Mouse (Mus musculus) limb, embryonic 11.5 days (tissue): ENCODE measurements around the gene Slc38a3. TPM values are rescaled to one million over a fixed set of nuclear protein-coding genes. Genes with fewer than 3 reads are reported as not detected.

ENCODE experiments used
- ATAC-seq: fragments of 200-750 bp; cut with Nextera tagmentation; 2 replicates; pipeline ENCODE4 v1.8.0; 2017; ENCODE audit warnings: low read depth; ENCODE audit not compliant: insufficient number of reproducible peaks, low FRiP score, low TSS enrichment
- DNase-seq: peaks from one replicate; pipeline ENCODE4 v3.0.0-alpha.2; 2015; ENCODE audit warnings: low spot score
- H3K27ac ChIP-seq: fragments of 300-500 bp; sonication (generic); replicated peaks from 2 replicates; pipeline ENCODE4 v1.5.1; 2014; ENCODE audit warnings: low read depth, mild to moderate bottlenecking, low read length
- H3K27me3 ChIP-seq: fragments of 300-500 bp; sonication (generic); 2 replicates; pipeline ENCODE4 v1.6.1; 2014; ENCODE audit warnings: mild to moderate bottlenecking, low read length, mixed read lengths; ENCODE audit not compliant: control insufficient read depth, insufficient read depth
- H3K36me3 ChIP-seq: fragments of 300-500 bp; sonication (generic); 2 replicates; pipeline ENCODE4 v1.6.1; 2014; ENCODE audit warnings: mild to moderate bottlenecking, low read length, moderate library complexity, mixed read lengths; ENCODE audit not compliant: control insufficient read depth, insufficient read depth
- H3K4me1 ChIP-seq: fragments of 300-500 bp; sonication (generic); 2 replicates; pipeline ENCODE4 v1.6.1; 2014; ENCODE audit warnings: low read length, mixed read lengths; ENCODE audit not compliant: control insufficient read depth, insufficient read depth
- H3K4me2 ChIP-seq: fragments of 300-500 bp; sonication (generic); 2 replicates; pipeline ENCODE4 v1.6.1; 2014; ENCODE audit warnings: low read depth, mild to moderate bottlenecking, moderate library complexity; ENCODE audit not compliant: severe bottlenecking
- H3K4me3 ChIP-seq: fragments of 300-500 bp; sonication (generic); 2 replicates; pipeline ENCODE4 v1.5.1; 2014; ENCODE audit warnings: low read depth, low read length
- H3K9ac ChIP-seq: fragments of 300-500 bp; sonication (generic); 2 replicates; pipeline ENCODE4 v1.6.1; 2014; ENCODE audit warnings: mild to moderate bottlenecking, low read length
- H3K9me3 ChIP-seq: fragments of 300-500 bp; sonication (generic); 2 replicates; pipeline ENCODE4 v1.6.1; 2016; ENCODE audit warnings: low read length; ENCODE audit not compliant: control insufficient read depth
- WGBS: fragments of 180-500 bp; shearing (Covaris S2); extraction: QIAGEN DNeasy Blood & Tissue Kit; methylation state at CpG from one replicate; pipeline ENCODE4 v1.1.7; 2014; 5-methylcytosine and 5-hydroxymethylcytosine counted together
- polyA plus RNA-seq: library from polyadenylated mRNA; unstranded; fragments of >200 nt; fragmentation: Nextera tagmentation; extraction: Ambion mirVana; gene quantifications from 2 replicates; pipeline ENCODE4 v1.2.1, GENCODE M21; 2014

The Slc38a3 gene
- polyA plus RNA-seq, 1 experiment from 2014 or later = 3.4 TPM

DNA sequence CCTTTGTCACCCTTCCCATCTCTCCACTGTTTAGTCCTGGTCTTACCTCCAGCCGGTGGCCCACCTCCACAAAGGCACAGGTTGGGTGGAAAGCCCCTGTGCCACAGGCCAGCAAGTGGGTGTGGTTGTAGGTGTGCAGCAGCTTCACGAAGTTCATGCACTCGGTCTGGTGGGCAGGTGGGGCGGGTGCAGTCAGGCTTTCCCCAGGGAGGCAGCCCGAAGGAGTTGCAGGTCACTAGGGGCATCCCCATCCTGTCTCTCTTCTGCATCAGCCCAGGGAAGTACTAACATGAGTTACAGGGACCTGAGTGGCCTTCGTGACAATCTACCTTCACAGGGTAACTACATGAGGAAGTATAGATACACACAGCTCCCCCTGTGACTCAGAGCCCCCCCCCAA lies 66.1 kb downstream of the Slc38a3 start:
- 85% methylated on average over 6 of the region's 6 CpGs for WGBS
- no peaks in the 10 kb centered on the region for H3K27me3 ChIP-seq
- no peak overlapping the region for H3K9ac ChIP-seq
- H3K36me3 ChIP-seq = no peaks in the 10 kb centered on the region; the same call in 1 of the 2 replicates
- H3K27ac ChIP-seq = no peak overlapping the region
- peaks cover 48% of the 10 kb centered on the region for H3K4me1 ChIP-seq
- no peak overlapping the region for H3K4me3 ChIP-seq
- no peak for DNase-seq
- H3K9me3 ChIP-seq = no peaks in the 10 kb centered on the region
- H3K4me2 ChIP-seq = no peak overlapping the region
- no peak for ATAC-seq

DNA sequence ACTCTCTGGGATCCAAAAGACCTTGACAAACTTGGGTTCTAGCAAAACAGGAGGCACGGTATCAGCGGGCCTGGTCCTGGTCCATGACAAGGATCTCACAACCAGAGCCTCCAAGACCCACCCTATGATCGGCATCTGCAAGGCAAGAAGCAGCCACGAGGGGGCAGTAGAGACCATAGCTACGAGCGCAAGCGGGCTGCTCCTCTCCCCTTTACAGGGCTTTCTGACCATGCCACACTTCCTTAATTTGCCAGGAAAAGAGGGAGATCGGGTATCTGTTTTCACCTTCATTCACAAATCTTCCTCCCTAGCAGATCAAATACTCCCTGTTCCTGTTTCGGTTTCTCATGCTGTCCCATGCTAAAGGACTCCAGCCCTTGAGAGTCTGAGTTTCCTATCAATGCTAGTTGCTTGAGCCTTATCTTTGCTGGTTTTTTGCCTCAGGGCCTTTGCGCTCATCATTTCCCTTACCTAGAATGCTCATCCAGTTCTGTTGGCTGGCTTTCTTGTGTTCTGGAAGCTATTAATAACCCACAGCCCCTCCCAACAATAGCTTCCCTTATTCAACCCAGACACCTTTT lies 67.2 kb downstream of the Slc38a3 start:
- H3K9ac ChIP-seq = peak overlapping the region; percentile 30
- H3K4me1 ChIP-seq = peaks cover 37% of the 10 kb centered on the region
- 14% methylated on average over 10 of the region's 10 CpGs for WGBS
- H3K4me2 ChIP-seq = no peak overlapping the region
- no peaks in the 10 kb centered on the region; the same call in 1 of the 2 replicates for H3K36me3 ChIP-seq
- no peaks in the 10 kb centered on the region for H3K9me3 ChIP-seq
- no peaks in the 10 kb centered on the region for H3K27me3 ChIP-seq
- no peak overlapping the region for H3K27ac ChIP-seq
- peak; percentile 98 for DNase-seq
- no peak overlapping the region for H3K4me3 ChIP-seq
- ATAC-seq = no peak

- Histone ChIP-seq H3K27ac (no peak overlapping the region), H3K27me3 (no peaks in the 10 kb centered on the region), H3K9me3 (no peaks in the 10 kb centered on the region), H3K36me3 (no peaks in the 10 kb centered on the region; the same call in 1 of the 2 replicates), H3K4me2 (no peak overlapping the region), H3K4me3 (no peak overlapping the region), H3K4me1 (peaks cover 28% of the 10 kb centered on the region), H3K9ac (no peak overlapping the region)
- DNase-seq = no peak
- no peak for ATAC-seq
- WGBS = 86% methylated on average over 11 of the region's 11 CpGs
Measured at GRCm38 (mm10) chr9:107601275-107601674, 68.1 kb downstream of the Slc38a3 start.

- no peaks in the 10 kb centered on the region for H3K9me3 ChIP-seq
- no peak overlapping the region for H3K4me2 ChIP-seq
- no peak overlapping the region for H3K4me3 ChIP-seq
- H3K27ac ChIP-seq = no peak overlapping the region
- H3K27me3 ChIP-seq = no peaks in the 10 kb centered on the region
- no peak for DNase-seq
- WGBS = 79% methylated on average over 12 of the region's 12 CpGs
- no peak for ATAC-seq
- no peak overlapping the region for H3K9ac ChIP-seq
- no peaks in the 10 kb centered on the region; the same call in 1 of the 2 replicates for H3K36me3 ChIP-seq
- peaks cover 23% of the 10 kb centered on the region for H3K4me1 ChIP-seq
Measured at GRCm38 (mm10) chr9:107600745-107601144, 68.6 kb downstream of the Slc38a3 start.

Other genes starting within 250 kb of the Slc38a3 start
- 42.8 and 47.9 TPM in 2 replicates for gene Tmem115, start 135.6 kb downstream of the Slc38a3 start, polyA plus RNA-seq
- gene Cyb561d2, start 127.3 kb downstream of the Slc38a3 start, polyA plus RNA-seq = 13.1 and 14.1 TPM in 2 replicates
- gene Nprl2, start 127.3 kb downstream of the Slc38a3 start, polyA plus RNA-seq = 36.5 and 40.9 TPM in 2 replicates
- gene Zmynd10, start 122.2 kb downstream of the Slc38a3 start, polyA plus RNA-seq = 0.79 and 0.95 TPM in 2 replicates
- gene Rassf1, start 118.0 kb downstream of the Slc38a3 start, polyA plus RNA-seq = 46.7 and 49.3 TPM in 2 replicates
- 57.3 and 60.2 TPM in 2 replicates for gene Tusc2, start 106.3 kb downstream of the Slc38a3 start, polyA plus RNA-seq
- gene Hyal2, start 101.6 kb downstream of the Slc38a3 start, polyA plus RNA-seq = 143 and 155 TPM in 2 replicates
- 8.0 and 8.4 TPM in 2 replicates for gene Hyal1, start 92.6 kb downstream of the Slc38a3 start, polyA plus RNA-seq
- gene Naa80, start 90.6 kb downstream of the Slc38a3 start, polyA plus RNA-seq = 14.3 and 16.7 TPM in 2 replicates
- gene Hyal3, start 88.7 kb downstream of the Slc38a3 start, polyA plus RNA-seq = 0.54 and 0.57 TPM in 2 replicates
- 47.6 and 49.0 TPM in 2 replicates for gene Ifrd2, start 81.9 kb downstream of the Slc38a3 start, polyA plus RNA-seq
- gene Sema3b, start 60.3 kb downstream of the Slc38a3 start, polyA plus RNA-seq = 3.4 and 3.7 TPM in 2 replicates
- 336 and 358 TPM in 2 replicates for gene Gnai2, start 34.2 kb downstream of the Slc38a3 start, polyA plus RNA-seq
- gene Gnat1, start 10.2 kb upstream of the Slc38a3 start, polyA plus RNA-seq = 1.7 and 1.8 TPM in 2 replicates
- gene Sema3f, start 40.9 kb upstream of the Slc38a3 start, polyA plus RNA-seq = 27.4 and 32.5 TPM in 2 replicates
- 179 and 195 TPM in 2 replicates for gene Rbm5, start 101.5 kb upstream of the Slc38a3 start, polyA plus RNA-seq
- 91.1 and 103 TPM in 2 replicates for gene Rbm6, start 203.7 kb upstream of the Slc38a3 start, polyA plus RNA-seq
- 12.4 and 12.6 TPM in 2 replicates for gene Mon1a, start 218.6 kb upstream of the Slc38a3 start, polyA plus RNA-seq
- 0.35 and 0.36 TPM in 2 replicates for gene Mst1r, start 237.3 kb upstream of the Slc38a3 start, polyA plus RNA-seq